Mouse (Mus musculus): ENCODE measurements around the gene Med26.

Med26 gene

GRCm38 (mm10) chr8:72487014-72487413 lies 61.1 kb downstream of the Med26 start:
- no peak for DNase-seq

- DNase-seq = no peak
These were observed 62.4 kb downstream of the Med26 start for GRCm38 (mm10) chr8:72485456-72486199.

- peak; percentile 97 for DNase-seq
These were observed 73.1 kb downstream of the Med26 start, which contains the start of gene Cherp for GRCm38 (mm10) chr8:72474826-72475546. TSS of gene Cherp (minus strand) at chr8:72475226.

- no peak for DNase-seq
These were observed 77.4 kb downstream of the Med26 start for GRCm38 (mm10) chr8:72470684-72471083.

GRCm38 (mm10) chr8:72469984-72470383 lies 78.1 kb downstream of the Med26 start:
- no peak for DNase-seq

GRCm38 (mm10) chr8:72469243-72469642 lies 78.8 kb downstream of the Med26 start:
- no peak for DNase-seq

GRCm38 (mm10) chr8:72464211-72464610 lies 83.9 kb downstream of the Med26 start:
- no peak for DNase-seq

- no peak for DNase-seq
These were observed 88.1 kb downstream of the Med26 start for GRCm38 (mm10) chr8:72459881-72460533.

GRCm38 (mm10) chr8:72458457-72458856 lies 89.6 kb downstream of the Med26 start:
- DNase-seq = no peak

GRCm38 (mm10) chr8:72457806-72458205 lies 90.3 kb downstream of the Med26 start:
- no peak for DNase-seq

GRCm38 (mm10) chr8:72455317-72455716 lies 92.8 kb downstream of the Med26 start:
- no peak for DNase-seq

- DNase-seq = no peak
These were observed 94.2 kb downstream of the Med26 start for GRCm38 (mm10) chr8:72453904-72454303.

GRCm38 (mm10) chr8:72451516-72451915 lies 96.6 kb downstream of the Med26 start:
- DNase-seq = no peak

- no peak for DNase-seq
These were observed 103.0 kb downstream of the Med26 start for GRCm38 (mm10) chr8:72445071-72445470.
